8 mouse cellular contexts compared by ENCODE assay signal in the genomic region with DNA sequence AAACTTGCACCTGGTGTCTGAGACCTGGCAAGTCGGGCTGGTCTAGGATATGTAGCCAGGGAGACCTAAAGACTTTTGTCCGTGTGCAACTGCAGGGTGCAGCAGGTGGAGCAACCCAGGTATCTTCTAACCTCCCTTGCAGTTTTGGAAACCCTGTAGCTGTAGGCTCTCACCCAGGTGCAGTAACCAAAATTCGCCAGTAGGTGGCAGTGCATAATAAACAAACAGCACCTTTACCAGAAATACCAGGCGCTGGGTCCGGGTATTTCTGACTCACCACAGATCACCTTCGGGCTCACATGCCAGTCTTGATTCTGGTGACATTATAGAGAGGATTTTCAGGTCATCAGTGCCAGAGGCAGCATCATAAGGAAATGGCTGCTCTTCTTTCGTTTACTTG. TPM values are rescaled to one million over a fixed set of nuclear protein-coding genes. Genes with fewer than 3 reads are reported as not detected.
DNase-seq lines count a peak whose midpoint lies in the region.

No protein-coding gene starts in this region.

- DNase-seq in ES-CJ7 (ENCODE audit: low read depth, low spot score), result peak; percentile 79
- DNase-seq in adrenal gland, postnatal 14 days, result peak; percentile 88
- peak; percentile 85 for DNase-seq in embryo, embryonic 9.5 days (ENCODE audit: extremely low spot score)
- DNase-seq in heart, adult 9 months (ENCODE audit: low spot score in 2 of 2), result peak; percentile 51 to 72
- DNase-seq in layer of hippocampus, adult 9-11 months, result peak; percentile 66
- peak; percentile 88 for DNase-seq in lung, postnatal 36 days
- DNase-seq in right cerebral cortex, postnatal 14 days, result peak; percentile 79
- peak; percentile 73 to 77 for DNase-seq in urinary bladder, postnatal 36 days (ENCODE audit: low spot score in 2 of 2)

RNA-seq across cellular contexts. Expression of gene Ak8, which starts 55.5 kb away (rescaled TPM):
- total RNA-seq in adrenal gland, postnatal 14 days (2021), result not detected in 2 replicates

RNA-seq across cellular contexts. Expression of gene Spaca9, which starts 55.9 kb away (rescaled TPM):
- 0.93 TPM in 1 of 2 replicates, not detected in the other for total RNA-seq in adrenal gland, postnatal 14 days (2021)

Comparison
In these comparisons a context has a peak if more than half of its experiments do, and no peak if none do; other contexts are left out.
1. Peak in every context shown above with its lines: DNase-seq.